Mouse (Mus musculus) midbrain, embryonic 13.5 days (tissue): ENCODE data around the gene Npr1. TPM values are rescaled to one million over a fixed set of nuclear protein-coding genes. Genes with fewer than 3 reads are reported as not detected.

Experiments used
- ATAC-seq: fragments of 200-750 bp; cut with Nextera tagmentation; 2 replicates; pipeline ENCODE4 v1.8.0; 2017; ENCODE audit warnings: mild to moderate bottlenecking, moderate TSS enrichment, moderate library complexity
- H3K27ac ChIP-seq: fragments of 300-500 bp; sonication (generic); 2 replicates; pipeline ENCODE4 v1.5.1; 2015; ENCODE audit warnings: inconsistent platforms, mild to moderate bottlenecking, moderate library complexity
- H3K27me3 ChIP-seq: fragments of 300-500 bp; sonication (generic); 2 replicates; pipeline ENCODE4 v1.6.1; 2015; ENCODE audit warnings: mild to moderate bottlenecking, inconsistent platforms
- H3K36me3 ChIP-seq: fragments of 300-500 bp; sonication (generic); 2 replicates; pipeline ENCODE4 v1.6.1; 2015; ENCODE audit warnings: mild to moderate bottlenecking, inconsistent platforms
- H3K4me1 ChIP-seq: fragments of 300-500 bp; sonication (generic); replicated peaks from 2 replicates; pipeline ENCODE4 v1.6.1; 2015; ENCODE audit warnings: inconsistent platforms
- H3K4me2 ChIP-seq: fragments of 300-500 bp; sonication (generic); replicated peaks from 2 replicates; pipeline ENCODE4 v1.6.1; 2015; ENCODE audit warnings: moderate library complexity, mild to moderate bottlenecking, inconsistent platforms
- H3K4me3 ChIP-seq: fragments of 300-500 bp; sonication (generic); replicated peaks from 2 replicates; pipeline ENCODE4 v1.5.1; 2015; ENCODE audit warnings: mild to moderate bottlenecking, inconsistent platforms
- H3K9ac ChIP-seq: fragments of 300-500 bp; sonication (generic); replicated peaks from 2 replicates; pipeline ENCODE4 v1.6.1; 2015; ENCODE audit warnings: mild to moderate bottlenecking, inconsistent platforms
- H3K9me3 ChIP-seq: fragments of 300-500 bp; sonication (generic); 2 replicates; pipeline ENCODE4 v1.6.1; 2016; ENCODE audit warnings: mild to moderate bottlenecking, inconsistent platforms
- WGBS: fragments of 180-500 bp; shearing (Covaris S2); methylation state at CpG from one replicate; pipeline ENCODE4 v1.1.7; 2015; 5-methylcytosine and 5-hydroxymethylcytosine counted together
- polyA plus RNA-seq: library from polyadenylated mRNA; unstranded; fragments of >200 nt; fragmentation: Nextera tagmentation; extraction: Ambion mirVana; gene quantifications from 2 replicates; pipeline ENCODE4 v1.2.1, GENCODE M21; 2015

The Npr1 gene
- 1.8 and 2.4 TPM in 2 replicates for polyA plus RNA-seq

GRCm38 (mm10) chr3:90465686-90466310 lies at the start of gene Npr1:
Npr1 (minus strand) TSS chr3:90465866.
- Histone ChIP-seq H3K27me3 (peaks cover 55% of the 10 kb centered on the region), H3K9me3 (no peaks in the 10 kb centered on the region), H3K4me2 (peak within 1 kb of the TSS; percentile 89), H3K9ac (peak within 1 kb of the TSS; percentile 57), H3K4me1 (peaks cover 14% of the 10 kb centered on the region), H3K4me3 (peak within 1 kb of the TSS; percentile 58), H3K27ac (no peak within 1 kb of the TSS), H3K36me3 (no peaks in the 10 kb centered on the region)
- ATAC-seq, result peak; percentile 61
- WGBS, result under 1% methylated on average over 37 of the region's 49 CpGs

- no peak for ATAC-seq
- H3K9ac ChIP-seq, result peak overlapping the region; percentile 39; the same call in 1 of the 2 replicates
- H3K4me3 ChIP-seq, result peak overlapping the region; percentile 34
- peaks cover 53% of the 10 kb centered on the region for H3K27me3 ChIP-seq
- H3K27ac ChIP-seq, result no peak overlapping the region
- H3K36me3 ChIP-seq, result no peaks in the 10 kb centered on the region
- no peaks in the 10 kb centered on the region for H3K9me3 ChIP-seq
- 54% methylated on average over 1 of the region's 1 CpGs for WGBS
- H3K4me1 ChIP-seq, result peaks cover 16% of the 10 kb centered on the region
- H3K4me2 ChIP-seq, result peak overlapping the region; percentile 60
Measured at GRCm38 (mm10) chr3:90515242-90515641, 49.6 kb upstream of the Npr1 start.

GRCm38 (mm10) chr3:90514691-90515090 lies 49.0 kb upstream of the Npr1 start:
- H3K9ac ChIP-seq, result peak overlapping the region; percentile 39
- peak; percentile 61 for ATAC-seq
- no peak overlapping the region for H3K27ac ChIP-seq
- peak overlapping the region; percentile 34 for H3K4me3 ChIP-seq
- WGBS, result under 1% methylated on average over 10 of the region's 10 CpGs
- H3K4me2 ChIP-seq, result peak overlapping the region; percentile 60
- no peaks in the 10 kb centered on the region for H3K36me3 ChIP-seq
- H3K4me1 ChIP-seq, result peaks cover 16% of the 10 kb centered on the region
- H3K27me3 ChIP-seq, result peaks cover 52% of the 10 kb centered on the region
- no peaks in the 10 kb centered on the region for H3K9me3 ChIP-seq

- Histone ChIP-seq H3K4me1 (peaks cover 16% of the 10 kb centered on the region), H3K4me3 (peak within 1 kb of the TSS; percentile 34), H3K27ac (no peak within 1 kb of the TSS), H3K36me3 (no peaks in the 10 kb centered on the region), H3K9me3 (no peaks in the 10 kb centered on the region), H3K4me2 (peak within 1 kb of the TSS; percentile 60), H3K9ac (peak within 1 kb of the TSS; percentile 39), H3K27me3 (peaks cover 52% of the 10 kb centered on the region)
- ATAC-seq, result no peak
- WGBS, result 5% methylated on average over 25 of the region's 25 CpGs
Measured at GRCm38 (mm10) chr3:90513796-90514590, 48.3 kb upstream of the Npr1 start, which contains the start of the genes S100a1 and S100a13. S100a1 (minus strand) TSS chr3:90514392. S100a13 (plus strand) TSS chr3:90514435.

- H3K36me3 ChIP-seq, result no peaks in the 10 kb centered on the region
- no peak overlapping the region for H3K4me2 ChIP-seq
- peaks cover 52% of the 10 kb centered on the region for H3K27me3 ChIP-seq
- peaks cover 19% of the 10 kb centered on the region for H3K4me1 ChIP-seq
- no peak overlapping the region for H3K4me3 ChIP-seq
- no peaks in the 10 kb centered on the region for H3K9me3 ChIP-seq
- no peak for ATAC-seq
- no peak overlapping the region for H3K9ac ChIP-seq
- WGBS, result 79% methylated on average over 9 of the region's 9 CpGs
- H3K27ac ChIP-seq, result no peak overlapping the region
Measured at GRCm38 (mm10) chr3:90512948-90513642, 47.4 kb upstream of the Npr1 start.

GRCm38 (mm10) chr3:90512276-90512675 lies 46.6 kb upstream of the Npr1 start:
- Histone ChIP-seq H3K4me1 (peaks cover 27% of the 10 kb centered on the region), H3K4me2 (no peak overlapping the region), H3K27me3 (peaks cover 52% of the 10 kb centered on the region), H3K9me3 (no peaks in the 10 kb centered on the region), H3K9ac (no peak overlapping the region), H3K36me3 (peaks cover 4% of the 10 kb centered on the region; the same call in 1 of the 2 replicates), H3K27ac (no peak overlapping the region), H3K4me3 (no peak overlapping the region)
- WGBS, result 92% methylated on average over 5 of the region's 5 CpGs
- ATAC-seq, result no peak

GRCm38 (mm10) chr3:90509747-90510123 lies 44.1 kb upstream of the Npr1 start:
- Histone ChIP-seq H3K9me3 (no peaks in the 10 kb centered on the region), H3K4me2 (peak overlapping the region; percentile 77), H3K27ac (0 out of 2 replicates have a peak overlapping the region, but pooled peaks have one; percentile 96), H3K36me3 (peaks cover 26% of the 10 kb centered on the region), H3K4me1 (peaks cover 33% of the 10 kb centered on the region), H3K9ac (no peak overlapping the region), H3K27me3 (peaks cover 35% of the 10 kb centered on the region), H3K4me3 (peak overlapping the region; percentile 86)
- peak; percentile 16 for ATAC-seq
- WGBS, result 11% methylated on average over 2 of the region's 2 CpGs

- Histone ChIP-seq H3K4me3 (peak within 1 kb of the TSS; percentile 86), H3K27ac (peak within 1 kb of the TSS; percentile 96), H3K9ac (peak within 1 kb of the TSS; percentile 98), H3K4me2 (peak within 1 kb of the TSS; percentile 77), H3K36me3 (peaks cover 32% of the 10 kb centered on the region), H3K27me3 (peaks cover 30% of the 10 kb centered on the region), H3K9me3 (no peaks in the 10 kb centered on the region), H3K4me1 (peaks cover 31% of the 10 kb centered on the region)
- under 1% methylated on average over 65 of the region's 66 CpGs for WGBS
- ATAC-seq, result peak; percentile 90
Measured at GRCm38 (mm10) chr3:90508950-90509746, 43.5 kb upstream of the Npr1 start, which contains the start of gene Chtop. Chtop (minus strand) TSS chr3:90509498.

GRCm38 (mm10) chr3:90508287-90508949 lies 42.8 kb upstream of the Npr1 start:
- peaks cover 22% of the 10 kb centered on the region for H3K27me3 ChIP-seq
- peak overlapping the region; percentile 98 for H3K9ac ChIP-seq
- 4% methylated on average over 20 of the region's 20 CpGs for WGBS
- no peaks in the 10 kb centered on the region for H3K9me3 ChIP-seq
- H3K4me1 ChIP-seq, result peaks cover 31% of the 10 kb centered on the region
- peak overlapping the region; percentile 86 for H3K4me3 ChIP-seq
- peaks cover 38% of the 10 kb centered on the region for H3K36me3 ChIP-seq
- peak overlapping the region; percentile 77 for H3K4me2 ChIP-seq
- peak overlapping the region; percentile 96 for H3K27ac ChIP-seq
- ATAC-seq, result no peak

GRCm38 (mm10) chr3:90506362-90506761 lies 40.7 kb upstream of the Npr1 start:
- 94% methylated on average over 3 of the region's 3 CpGs for WGBS
- Histone ChIP-seq H3K9ac (no peak overlapping the region), H3K4me2 (no peak overlapping the region), H3K4me3 (no peak overlapping the region), H3K27me3 (peaks cover 4% of the 10 kb centered on the region; the same call in 1 of the 2 replicates), H3K4me1 (peaks cover 36% of the 10 kb centered on the region), H3K36me3 (peaks cover 58% of the 10 kb centered on the region), H3K27ac (no peak overlapping the region), H3K9me3 (no peaks in the 10 kb centered on the region)
- no peak for ATAC-seq

GRCm38 (mm10) chr3:90505216-90505615 lies 39.5 kb upstream of the Npr1 start:
- no peak overlapping the region for H3K4me2 ChIP-seq
- no peak for ATAC-seq
- 94% methylated on average over 5 of the region's 5 CpGs for WGBS
- H3K27ac ChIP-seq, result no peak overlapping the region
- H3K27me3 ChIP-seq, result no peaks in the 10 kb centered on the region
- H3K9me3 ChIP-seq, result no peaks in the 10 kb centered on the region
- H3K4me1 ChIP-seq, result peaks cover 36% of the 10 kb centered on the region
- H3K9ac ChIP-seq, result no peak overlapping the region
- H3K36me3 ChIP-seq, result peaks cover 65% of the 10 kb centered on the region
- no peak overlapping the region for H3K4me3 ChIP-seq
